Mouse (Mus musculus) ES-E14 (cell line): ENCODE results near the gene Phf6. TPM values are rescaled to one million over a fixed set of nuclear protein-coding genes. Genes with fewer than 3 reads are reported as not detected.

ENCODE experiments used
- DNase-seq: peaks from one replicate; pipeline ENCODE4 v3.0.0-alpha.2; 2013; ENCODE audit warnings: low read depth, low spot score
- H3K27ac ChIP-seq: 2 replicates; pipeline ENCODE4 v1.5.1; 2012; ENCODE audit warnings: low read depth, mild to moderate bottlenecking, low read length, moderate library complexity, mixed read lengths; ENCODE audit not compliant: poor library complexity, insufficient read depth, severe bottlenecking
- H3K36me3 ChIP-seq: 2 replicates; pipeline ENCODE4 v1.6.1; 2012; ENCODE audit warnings: mild to moderate bottlenecking, low read length, moderate library complexity, mixed read lengths; ENCODE audit not compliant: control insufficient read depth, poor library complexity, insufficient read depth, severe bottlenecking
- H3K4me1 ChIP-seq, 2 experiments: fragments of 150-350 bp in 1 of 2; sonication (generic) in 1 of 2; 2 replicates each; pipeline ENCODE4 v1.6.1; 2012; ENCODE audit warnings: low read length in 2 of 2, mild to moderate bottlenecking in 1 of 2, mixed read lengths in 1 of 2; ENCODE audit not compliant: control insufficient read depth in 2 of 2, insufficient read depth in 2 of 2, poor library complexity in 1 of 2
- H3K4me3 ChIP-seq, 2 experiments: fragments of 150-350 bp in 1 of 2; sonication (generic) in 1 of 2; 2 replicates each; pipeline ENCODE4 v1.5.1; 2012; ENCODE audit warnings: low read length in 2 of 2, low read depth in 1 of 2, mild to moderate bottlenecking in 1 of 2, mixed read lengths in 1 of 2; ENCODE audit not compliant: insufficient read depth in 1 of 2, poor library complexity in 1 of 2, severe bottlenecking in 1 of 2
- H3K9ac ChIP-seq: 2 replicates; pipeline ENCODE4 v1.6.1; 2012; ENCODE audit warnings: low read depth, mild to moderate bottlenecking, low read length, mixed read lengths; ENCODE audit not compliant: poor library complexity, insufficient read depth, severe bottlenecking
- H3K9me3 ChIP-seq: fragments of 150-350 bp; sonication (generic); 2 replicates; pipeline ENCODE4 v1.6.1; 2012; ENCODE audit warnings: low read depth, mild to moderate bottlenecking, low read length; ENCODE audit not compliant: control insufficient read depth, insufficient read depth
- CHD2 ChIP-seq: IDR thresholded peaks from 2 replicates; pipeline ENCODE4 v1.6.1; 2014; ENCODE audit warnings: mild to moderate bottlenecking, low read depth, low read length, inconsistent platforms
- HCFC1 ChIP-seq: IDR thresholded peaks from 2 replicates; pipeline ENCODE4 v1.6.1; 2012; ENCODE audit warnings: low read length, inconsistent platforms, borderline replicate concordance; ENCODE audit not compliant: insufficient read depth
- MAFK ChIP-seq: IDR thresholded peaks from 2 replicates; pipeline ENCODE4 v1.6.1; 2014; ENCODE audit warnings: mild to moderate bottlenecking, low read depth, low read length, inconsistent platforms; ENCODE audit not compliant: insufficient read depth
- ZC3H11A ChIP-seq: IDR thresholded peaks from 2 replicates; pipeline ENCODE4 v1.6.1; 2012; ENCODE audit warnings: low read depth, mild to moderate bottlenecking, inconsistent platforms, low read length, borderline replicate concordance
- ZNF384 ChIP-seq: IDR thresholded peaks from 2 replicates; pipeline ENCODE4 v1.6.1; 2012; ENCODE audit warnings: low read depth, low read length, inconsistent platforms
- in situ Hi-C, 2 experiments: fragments of 600-800 bp; cut with MboI; formaldehyde crosslinking; loops; one replicate each; pipeline ENCODE4 v1.15.1; 2025; ENCODE audit warnings: low sequenced_read_pairs in 2 of 2, inconsistent platforms in 1 of 2; ENCODE audit not compliant: unreplicated experiment in 2 of 2
- total RNA-seq: library from RNA; depleted of rRNA; stranded (reverse); fragments of 300-350 nt; gene quantifications from 2 replicates; pipeline ENCODE4 v1.2.3, GENCODE M21; 2012

The Phf6 gene
- total RNA-seq, 1 experiment = 14.3 TPM

- H3K9me3 ChIP-seq = no peaks in the 10 kb centered on the region
- TF ChIP-seq HCFC1 (no peak), CHD2 (no peak), ZNF384 (no peak), ZC3H11A (no peak), MAFK (no peak)
- H3K9ac ChIP-seq = no peak overlapping the region
- in situ Hi-C loops = no loop called here
- H3K27ac ChIP-seq = no peak overlapping the region
- H3K36me3 ChIP-seq = no peaks in the 10 kb centered on the region
- H3K4me3 ChIP-seq = no peak overlapping the region
- DNase-seq = no peak
- H3K4me1 ChIP-seq = no peaks in the 10 kb centered on the region
Measured at GRCm38 (mm10) chrX:52945509-52945908, 33.4 kb downstream of the Phf6 start.

GRCm38 (mm10) chrX:52949713-52950112, 37.6 kb downstream of the Phf6 start:
- H3K9me3 ChIP-seq = no peaks in the 10 kb centered on the region
- H3K9ac ChIP-seq = no peak overlapping the region
- no peak overlapping the region for H3K4me3 ChIP-seq
- H3K36me3 ChIP-seq = no peaks in the 10 kb centered on the region; the same call in 1 of the 2 replicates
- H3K27ac ChIP-seq = no peak overlapping the region
- no peak for TF ChIP-seq CHD2
- TF ChIP-seq ZC3H11A = no peak
- no peak for TF ChIP-seq MAFK
- no peak for TF ChIP-seq HCFC1
- TF ChIP-seq ZNF384 = no peak
- in situ Hi-C loops = no loop called here
- DNase-seq = peak; percentile 6
- no peaks in the 10 kb centered on the region for H3K4me1 ChIP-seq

DNA sequence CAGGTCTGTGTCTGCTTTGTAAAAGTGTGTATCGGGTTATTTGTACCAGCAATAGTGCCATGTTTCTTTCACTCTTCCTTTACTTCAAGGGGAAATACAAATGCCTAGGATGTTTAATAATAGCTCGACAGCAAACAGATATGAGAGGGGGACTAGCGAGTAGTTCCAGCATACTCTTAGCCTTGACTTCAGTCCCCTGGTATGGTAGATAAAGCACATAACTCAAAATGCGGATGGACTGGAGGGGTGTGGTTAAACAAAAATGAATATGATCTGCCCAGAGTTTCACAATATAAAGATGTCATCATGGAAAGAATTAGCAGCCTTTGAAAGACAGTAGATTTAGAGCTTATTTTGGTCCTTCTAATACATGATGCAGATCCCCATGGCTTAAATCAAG, 44.9 kb downstream of the Phf6 start:
- Histone ChIP-seq H3K27ac (no peak overlapping the region), H3K36me3 (no peaks in the 10 kb centered on the region), H3K4me1 (no peaks in the 10 kb centered on the region), H3K4me3 (no peak overlapping the region), H3K9me3 (no peaks in the 10 kb centered on the region), H3K9ac (no peak overlapping the region)
- no peak for DNase-seq
- TF ChIP-seq ZNF384 (no peak), ZC3H11A (no peak), MAFK (no peak), CHD2 (no peak), HCFC1 (no peak)
- in situ Hi-C loops = no loop called here

DNA sequence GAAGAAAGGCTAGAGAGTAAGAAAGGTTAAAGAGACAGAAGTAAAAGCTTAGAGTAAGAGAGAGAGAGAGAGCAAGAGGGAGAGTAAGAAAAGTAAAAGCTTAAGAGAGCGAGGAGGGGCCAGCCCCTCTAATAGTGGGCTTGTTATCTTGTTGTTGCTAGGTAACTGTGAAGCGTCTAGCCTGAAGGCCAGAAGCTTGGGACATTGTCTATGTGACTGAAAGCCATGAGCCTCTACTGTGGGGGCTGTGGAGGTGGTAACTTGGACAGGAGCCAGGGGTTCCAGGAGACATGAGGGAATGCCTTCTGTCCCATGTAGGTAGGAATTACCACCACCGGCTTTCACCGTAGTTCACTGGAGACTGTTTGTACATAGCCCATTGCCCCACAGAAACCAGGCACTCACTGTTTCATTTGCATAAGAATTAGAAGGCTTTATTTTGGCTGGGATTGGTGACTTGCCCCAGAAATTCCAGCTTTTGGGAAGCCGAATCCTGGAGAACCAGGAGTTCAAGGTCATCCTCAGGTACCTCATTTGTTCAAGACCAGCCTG, 49.6 kb downstream of the Phf6 start:
- peak; percentile 25 for DNase-seq
- in situ Hi-C loops = no loop called here

GRCm38 (mm10) chrX:52965149-52965548, 53.1 kb downstream of the Phf6 start:
- H3K9ac ChIP-seq = no peak overlapping the region
- no peaks in the 10 kb centered on the region for H3K36me3 ChIP-seq
- in situ Hi-C loops = no loop called here
- no peak overlapping the region for H3K27ac ChIP-seq
- no peaks in the 10 kb centered on the region for H3K9me3 ChIP-seq
- TF ChIP-seq MAFK (no peak), CHD2 (no peak), ZNF384 (no peak), HCFC1 (no peak)
- DNase-seq = no peak
- H3K4me3 ChIP-seq = no peak overlapping the region
- H3K4me1 ChIP-seq = no peaks in the 10 kb centered on the region

More for the DNA sequence above, 49.6 kb downstream of the Phf6 start:
- no peak for TF ChIP-seq HCFC1
- TF ChIP-seq MAFK = no peak
- no peak for TF ChIP-seq ZNF384
- TF ChIP-seq ZC3H11A = no peak
- no peak for TF ChIP-seq CHD2
- H3K9me3 ChIP-seq = no peaks in the 10 kb centered on the region
- H3K36me3 ChIP-seq = no peaks in the 10 kb centered on the region
- H3K9ac ChIP-seq = no peak overlapping the region
- no peaks in the 10 kb centered on the region for H3K4me1 ChIP-seq
- H3K4me3 ChIP-seq = no peak overlapping the region
- H3K27ac ChIP-seq = no peak overlapping the region
